Mouse (Mus musculus) ovary, adult 18-20 months (tissue): ENCODE measurements around the gene Tmem274.

ENCODE experiments used
- DNase-seq: peaks from one replicate; pipeline ENCODE4 v3.0.0; 2022; ENCODE audit warnings: low spot score, mixed read lengths

Tmem274 gene

GRCm38 (mm10) chr4:149475096-149475495, 2.1 kb upstream of the Tmem274 start:
- no peak for DNase-seq

- DNase-seq = no peak
Observed at GRCm38 (mm10) chr4:149484566-149484965, 7.4 kb downstream of the Tmem274 start.

- peak; percentile 89 for DNase-seq
Observed at GRCm38 (mm10) chr4:149485053-149485824, 8.1 kb downstream of the Tmem274 start, which contains the start of the genes Nmnat1 and Lzic. Nmnat1 (minus strand) TSS chr4:149485202. Lzic (plus strand) TSS chr4:149485229.

- no peak for DNase-seq
Observed at GRCm38 (mm10) chr4:149485825-149486206, 8.6 kb downstream of the Tmem274 start.

- no peak for DNase-seq
Observed at GRCm38 (mm10) chr4:149487729-149488128, 10.6 kb downstream of the Tmem274 start.

- DNase-seq = no peak
Observed at GRCm38 (mm10) chr4:149489415-149490240, 12.4 kb downstream of the Tmem274 start.

GRCm38 (mm10) chr4:149491151-149491550, 14.0 kb downstream of the Tmem274 start:
- no peak for DNase-seq

- no peak for DNase-seq
Observed at GRCm38 (mm10) chr4:149496612-149497011, 19.4 kb downstream of the Tmem274 start.

- no peak for DNase-seq
Observed at GRCm38 (mm10) chr4:149498901-149499300, 21.7 kb downstream of the Tmem274 start.

- no peak for DNase-seq
Observed at GRCm38 (mm10) chr4:149499790-149500189, 22.6 kb downstream of the Tmem274 start.

- DNase-seq = no peak
Observed at GRCm38 (mm10) chr4:149504363-149504762, 27.2 kb downstream of the Tmem274 start.

GRCm38 (mm10) chr4:149504858-149505257, 27.7 kb downstream of the Tmem274 start:
- DNase-seq = no peak

- DNase-seq = no peak
Observed at GRCm38 (mm10) chr4:149505261-149505967, 28.2 kb downstream of the Tmem274 start.

GRCm38 (mm10) chr4:149506904-149507303, 29.7 kb downstream of the Tmem274 start:
- no peak for DNase-seq

GRCm38 (mm10) chr4:149511221-149511646, 34.1 kb downstream of the Tmem274 start:
- DNase-seq = no peak

- no peak for DNase-seq
Observed at GRCm38 (mm10) chr4:149512072-149512471, 34.9 kb downstream of the Tmem274 start.

GRCm38 (mm10) chr4:149515706-149516105, 38.5 kb downstream of the Tmem274 start:
- DNase-seq = no peak

- DNase-seq = peak; percentile 97
Observed at GRCm38 (mm10) chr4:149517868-149518340, 40.7 kb downstream of the Tmem274 start, which contains the start of gene Ctnnbip1. Ctnnbip1 (plus strand) TSS chr4:149518236.

GRCm38 (mm10) chr4:149518351-149519220, 41.4 kb downstream of the Tmem274 start:
- no peak for DNase-seq

- DNase-seq = no peak
Observed at GRCm38 (mm10) chr4:149521258-149521657, 44.1 kb downstream of the Tmem274 start.

GRCm38 (mm10) chr4:149523961-149524360, 46.8 kb downstream of the Tmem274 start:
- DNase-seq = no peak
